Mouse (Mus musculus) kidney, adult 9 months (tissue): Measurements from ENCODE around the gene Hps3.
"Not testable (repeated sequence)": the region's sequence is repeated elsewhere in the genome, so short reads cannot be mapped to it uniquely, and the experiment has no call there.

Experiments used
- DNase-seq: peaks from one replicate; pipeline ENCODE4 v3.0.0; 2022

The Hps3 gene

DNA sequence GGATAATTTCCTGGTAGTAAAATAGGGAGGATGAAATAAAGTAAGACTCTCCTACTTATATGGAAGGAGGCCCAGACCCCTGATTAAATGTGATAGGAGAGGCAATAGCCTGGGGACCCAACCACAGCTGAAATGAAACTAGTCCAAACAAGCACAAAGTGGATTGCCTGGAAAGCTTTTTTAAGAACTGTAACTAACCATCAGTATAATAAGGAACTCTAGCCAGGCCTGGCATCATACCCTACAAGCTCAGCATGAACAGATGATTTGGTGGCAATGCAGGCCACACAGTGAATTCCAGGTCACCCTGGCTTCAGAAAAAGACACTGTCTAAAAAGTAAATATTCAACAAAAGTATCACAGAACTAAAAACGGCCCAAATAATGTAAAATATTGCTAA lies 29.5 kb downstream of the Hps3 start:
- no peak for DNase-seq

DNA sequence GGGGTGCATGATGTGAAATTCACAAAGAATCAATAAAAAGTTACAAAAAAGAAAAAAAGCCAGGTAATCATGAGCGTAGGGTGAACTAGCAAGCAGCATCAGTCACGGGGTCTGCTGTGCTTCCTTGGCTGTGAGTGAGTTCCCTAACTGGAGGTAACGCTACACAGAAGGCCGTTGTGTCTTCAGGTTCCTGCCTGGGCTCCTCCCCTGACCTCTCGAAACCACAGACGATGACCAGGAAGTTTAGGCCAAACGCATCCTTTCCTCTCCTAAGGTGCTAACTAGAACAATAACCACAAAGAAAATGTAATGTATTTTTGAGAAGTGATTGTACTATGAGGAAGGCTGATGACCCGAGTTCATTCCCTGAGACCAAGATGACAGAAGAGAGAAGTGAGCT lies 30.7 kb downstream of the Hps3 start:
- DNase-seq: no peak

DNA sequence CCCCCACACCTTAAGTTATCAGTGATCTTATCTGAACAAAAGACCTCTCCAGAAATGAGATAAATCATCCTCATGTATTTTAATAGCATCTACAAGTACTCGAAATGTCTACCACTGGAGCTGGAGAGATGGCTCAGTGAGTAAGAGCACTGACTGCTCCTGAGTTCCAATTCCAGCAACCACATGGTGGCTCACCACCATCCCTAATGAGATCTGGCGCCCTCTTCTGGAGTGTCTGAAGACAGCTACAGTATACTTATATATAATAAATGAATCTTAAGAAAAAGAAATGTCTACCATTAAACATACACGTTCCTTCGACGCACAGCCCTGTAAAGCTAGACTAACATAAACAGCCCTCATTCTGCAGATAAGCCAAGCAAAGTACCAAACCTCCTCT lies 32.3 kb downstream of the Hps3 start:
- peak; percentile 47 for DNase-seq

DNA sequence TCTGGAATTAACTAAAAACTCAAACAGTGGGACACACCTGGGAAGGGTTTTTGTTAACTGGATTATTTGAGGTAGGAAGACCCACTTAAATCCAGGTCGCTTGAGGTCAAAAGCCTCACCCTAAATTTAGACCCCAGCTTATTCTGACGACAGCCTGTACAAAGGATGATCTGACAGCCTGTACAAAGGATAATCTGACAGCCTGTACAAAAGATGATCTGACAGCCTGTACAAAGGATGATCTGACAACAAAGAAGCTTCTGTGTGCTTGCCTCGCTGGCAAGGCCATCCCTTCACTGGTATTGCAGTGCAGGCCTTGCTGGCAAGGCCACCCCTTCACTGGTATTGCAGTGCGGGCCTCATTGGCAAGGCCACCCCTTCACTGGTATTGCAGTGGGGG lies 34.3 kb downstream of the Hps3 start:
- DNase-seq: no peak

DNA sequence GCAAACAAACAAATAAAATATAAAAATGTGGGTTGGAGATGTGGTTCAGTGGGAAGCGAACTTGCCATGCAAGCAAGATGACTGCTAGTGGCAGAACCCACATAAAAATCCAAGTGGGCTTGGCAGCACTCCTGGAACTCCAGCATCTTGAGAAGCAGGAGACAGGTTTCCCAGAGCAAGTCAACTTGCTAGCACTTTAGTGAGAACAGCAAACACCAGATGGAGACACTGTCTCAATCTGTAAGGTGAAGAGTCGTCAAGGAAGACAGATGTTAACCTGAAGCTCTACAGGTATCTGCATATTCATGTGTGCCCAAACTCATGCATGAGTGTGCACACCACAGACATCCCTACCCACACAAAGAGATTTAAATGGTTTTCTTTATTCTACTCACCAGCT lies 35.6 kb downstream of the Hps3 start:
- no peak for DNase-seq

DNA sequence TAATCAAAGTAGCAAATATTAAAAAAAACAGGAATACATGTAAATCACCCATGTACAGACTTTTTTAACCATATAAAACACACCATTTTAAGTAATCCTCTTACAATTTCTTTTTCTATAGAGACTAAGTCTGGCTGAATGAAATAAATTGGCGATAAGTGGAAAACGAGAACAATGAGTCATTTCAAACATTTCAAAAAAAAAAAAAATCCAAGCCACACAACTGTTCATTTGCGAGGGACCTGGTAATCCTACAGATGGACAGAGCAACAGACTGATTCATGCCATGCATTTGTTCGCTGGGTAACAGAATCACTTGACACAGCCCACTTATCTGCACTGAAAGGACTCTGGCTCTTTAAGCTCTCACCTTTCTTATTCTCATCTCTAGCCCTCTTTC lies 42.7 kb downstream of the Hps3 start:
- no peak for DNase-seq

DNA sequence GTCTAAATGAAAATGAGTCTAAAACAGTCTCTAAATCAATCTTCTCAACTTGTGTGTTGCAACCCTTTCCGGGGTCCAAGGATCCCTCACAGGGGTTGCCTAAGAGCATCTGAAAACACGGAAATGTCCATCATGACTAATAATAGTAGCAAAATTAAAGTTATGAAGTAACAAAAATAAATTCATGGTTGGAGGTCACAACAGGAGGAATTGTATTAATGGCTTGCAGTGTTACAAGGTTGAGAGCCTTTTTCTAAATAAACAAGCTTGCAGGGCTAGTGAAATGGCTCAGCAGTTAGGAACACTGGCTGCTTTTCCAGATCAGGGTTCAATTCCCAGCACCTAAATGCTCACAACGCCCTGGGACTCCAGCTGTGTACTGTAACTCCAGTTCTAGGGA lies 45.1 kb downstream of the Hps3 start:
- DNase-seq: no peak

DNA sequence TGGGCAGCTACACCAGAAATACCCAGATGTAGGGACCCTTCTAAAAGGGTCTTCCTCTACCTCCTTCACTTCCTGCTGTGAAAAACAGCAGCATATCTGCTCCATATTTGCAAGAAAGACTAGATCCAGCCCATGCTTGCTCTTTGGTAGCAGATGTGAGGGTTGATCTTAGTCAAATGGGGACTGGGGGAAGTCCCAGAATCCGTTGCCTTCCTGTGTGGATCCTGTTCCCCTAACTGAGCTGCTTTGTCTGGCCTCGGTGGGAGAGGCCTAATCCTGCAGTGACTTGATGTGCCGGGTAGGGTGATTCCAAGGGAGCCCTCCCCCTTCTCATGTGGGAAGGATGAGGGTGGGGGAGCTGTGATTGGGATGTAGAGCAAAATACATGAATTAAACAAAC lies 49.0 kb downstream of the Hps3 start:
- no peak for DNase-seq

DNA sequence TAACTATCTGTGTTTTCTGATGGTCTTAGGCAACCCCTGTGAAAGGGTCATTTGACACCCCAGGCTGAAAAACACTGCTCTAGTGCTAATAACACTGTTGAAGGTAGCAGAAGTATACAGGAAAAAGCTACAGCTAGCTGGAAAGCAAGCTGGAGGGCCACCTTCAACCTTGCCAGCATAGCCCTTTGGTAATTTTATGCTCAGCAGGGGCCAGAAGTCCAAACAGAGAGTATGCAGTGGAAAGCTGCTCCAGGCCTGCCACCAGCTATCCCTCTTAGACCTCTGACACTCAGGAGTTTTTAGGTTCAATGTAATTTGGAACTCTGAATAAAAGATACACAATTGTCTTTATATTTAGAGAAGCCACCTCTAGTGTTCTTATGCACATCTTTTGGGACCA lies 52.3 kb downstream of the Hps3 start:
- DNase-seq: peak; percentile 53

DNA sequence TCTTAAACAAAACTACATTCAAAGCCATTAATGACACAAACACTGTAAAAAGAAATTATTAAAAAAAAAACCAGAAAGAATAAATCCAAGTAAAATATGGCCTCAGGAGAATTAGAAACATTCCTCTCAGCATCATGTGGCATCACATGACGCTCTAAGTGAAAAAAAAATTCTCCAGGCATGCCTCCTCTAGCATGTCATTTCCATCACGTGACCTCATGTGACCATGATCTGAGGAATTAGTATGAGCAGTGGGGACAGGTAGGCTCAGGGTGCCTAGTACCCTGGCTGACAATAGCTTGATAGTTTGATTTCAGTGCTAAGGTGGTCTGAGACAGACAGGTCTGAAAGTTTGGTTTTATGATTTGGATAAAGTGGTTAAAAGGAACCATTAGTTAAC lies 54.0 kb downstream of the Hps3 start:
- no peak for DNase-seq

DNA sequence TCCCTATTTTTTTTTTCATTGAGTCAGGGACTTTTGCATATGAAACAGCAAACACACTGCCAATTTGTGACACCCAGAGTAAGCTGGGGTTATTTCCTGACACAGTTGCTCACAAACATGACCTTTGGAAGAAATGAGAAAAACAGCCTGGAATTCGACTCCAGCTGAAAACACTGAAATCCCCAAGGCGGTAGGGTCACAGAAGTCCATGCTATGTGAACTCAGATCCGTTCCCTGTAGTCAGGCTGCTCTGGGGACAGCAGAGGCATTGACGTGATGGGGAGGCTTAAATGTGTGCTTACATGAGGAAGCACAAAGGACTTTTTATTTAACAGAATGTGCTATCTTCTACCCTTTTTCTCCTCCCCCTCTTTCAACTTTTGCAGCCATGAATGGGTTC lies 56.6 kb downstream of the Hps3 start:
- peak; percentile 88 for DNase-seq

DNA sequence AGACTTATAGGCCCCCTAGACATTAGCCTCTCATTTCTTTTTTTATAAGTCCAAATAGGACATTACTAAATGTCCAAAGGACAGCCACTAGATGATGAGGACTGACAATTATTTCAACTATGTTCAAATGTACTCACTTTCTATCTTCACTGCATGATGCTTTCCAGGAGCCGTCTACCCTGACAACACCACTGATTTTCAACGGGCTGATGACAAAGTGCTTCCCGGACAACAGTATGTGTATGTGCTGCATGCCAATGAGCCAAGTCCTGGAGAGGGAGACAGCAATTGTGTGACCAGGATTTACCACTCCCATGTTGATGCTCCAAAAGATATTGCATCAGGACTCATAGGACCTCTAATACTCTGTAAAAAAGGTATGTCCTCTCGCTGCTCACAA lies 69.0 kb downstream of the Hps3 start:
- DNase-seq: no peak

DNA sequence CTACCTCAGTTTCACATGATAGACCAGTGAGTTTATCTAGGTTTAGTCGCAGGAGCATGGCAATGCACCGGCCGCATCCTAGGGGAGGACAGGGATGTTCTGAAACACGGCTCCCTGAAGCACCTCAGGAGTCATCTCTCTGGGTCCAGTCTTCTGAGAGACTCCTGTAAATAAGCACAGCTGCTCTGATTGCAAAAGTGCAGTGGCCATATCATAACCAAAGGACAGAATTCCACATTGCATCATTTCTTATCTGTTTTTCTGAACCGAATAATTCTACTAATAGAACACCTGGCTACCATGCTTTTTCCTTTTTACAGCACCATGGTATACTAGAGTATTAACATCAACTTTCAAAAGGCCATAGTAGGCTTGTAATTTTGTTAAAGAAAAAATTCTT lies 69.9 kb downstream of the Hps3 start:
- DNase-seq: no peak

DNA sequence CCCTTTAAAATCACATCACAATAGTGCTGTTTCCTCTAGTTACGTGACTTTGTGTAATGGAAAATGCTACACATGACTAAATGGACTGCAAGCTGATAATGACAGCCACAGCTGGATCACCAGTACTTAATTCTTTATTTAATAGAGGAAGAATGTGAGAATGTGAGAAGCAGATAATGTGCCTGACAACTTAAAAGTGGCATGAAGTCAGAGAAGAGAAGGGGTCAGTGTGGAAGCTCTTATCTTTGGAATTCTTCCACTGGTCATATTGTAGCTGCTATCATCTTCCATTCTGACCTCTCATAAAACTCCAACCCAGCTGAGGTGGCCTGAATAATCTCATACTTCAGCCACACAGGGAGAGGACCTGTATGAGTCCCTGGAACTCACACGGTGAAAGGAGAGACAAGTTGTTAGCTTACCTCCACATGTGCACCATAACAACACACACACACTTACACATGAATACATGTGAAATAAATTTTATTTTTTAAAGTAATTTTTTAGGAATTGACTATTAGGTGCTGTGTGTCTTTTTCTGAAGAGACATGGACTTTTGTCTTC lies 70.4 kb downstream of the Hps3 start:
- no peak for DNase-seq

DNA sequence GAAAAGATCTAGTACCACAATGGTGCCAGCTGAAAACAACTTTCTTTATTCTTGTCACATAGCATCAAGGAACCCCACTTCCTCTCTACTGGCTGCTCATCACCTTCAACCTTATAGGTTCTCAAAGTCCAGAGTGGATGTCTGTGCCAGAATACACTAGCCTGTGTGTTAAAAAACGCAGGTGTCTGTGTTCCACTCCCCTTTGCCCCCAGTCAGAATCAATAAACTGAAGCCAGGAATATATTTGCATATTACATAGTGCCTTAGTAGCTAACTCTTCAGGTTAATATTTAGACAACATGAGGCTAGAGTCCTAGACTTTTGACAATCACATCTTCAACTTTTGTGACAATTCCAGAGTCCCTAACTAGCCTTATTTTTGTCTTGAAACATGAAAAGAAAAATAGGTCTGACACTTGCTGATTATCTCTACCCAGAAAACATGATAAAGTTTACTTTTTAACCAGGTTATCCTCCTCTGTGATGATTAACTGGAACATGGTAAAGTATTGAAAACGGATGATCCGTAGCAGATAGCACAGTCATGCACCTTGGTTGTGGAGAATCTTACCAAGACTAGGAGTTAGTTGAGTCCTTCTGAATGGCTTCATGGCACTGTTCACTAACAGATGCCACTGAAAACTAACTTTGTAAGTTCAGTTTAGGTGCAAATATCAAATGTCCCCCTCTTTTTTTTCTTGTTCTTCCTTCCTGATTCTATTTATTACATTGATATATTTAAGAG lies 72.2 kb downstream of the Hps3 start:
- peak; percentile 47 for DNase-seq

DNA sequence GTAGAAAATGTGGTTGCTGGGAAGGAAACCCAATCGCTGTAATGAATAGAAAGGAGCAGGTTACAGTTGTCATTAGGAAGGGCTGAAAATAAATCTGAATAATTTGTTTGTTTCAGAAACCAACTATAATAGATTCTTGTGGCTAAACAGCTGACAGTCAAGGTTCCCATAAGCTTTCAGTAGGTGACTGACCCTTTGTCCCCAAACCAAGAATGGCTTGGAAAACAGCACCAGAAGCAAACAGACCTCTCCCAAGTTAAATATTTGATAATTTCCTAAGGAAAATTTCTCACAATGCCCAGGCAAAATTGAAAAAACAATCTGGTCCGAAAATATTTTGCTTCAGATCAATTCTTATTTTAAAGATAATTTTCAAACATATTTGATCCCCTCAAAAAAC lies 73.8 kb downstream of the Hps3 start:
- no peak for DNase-seq

DNA sequence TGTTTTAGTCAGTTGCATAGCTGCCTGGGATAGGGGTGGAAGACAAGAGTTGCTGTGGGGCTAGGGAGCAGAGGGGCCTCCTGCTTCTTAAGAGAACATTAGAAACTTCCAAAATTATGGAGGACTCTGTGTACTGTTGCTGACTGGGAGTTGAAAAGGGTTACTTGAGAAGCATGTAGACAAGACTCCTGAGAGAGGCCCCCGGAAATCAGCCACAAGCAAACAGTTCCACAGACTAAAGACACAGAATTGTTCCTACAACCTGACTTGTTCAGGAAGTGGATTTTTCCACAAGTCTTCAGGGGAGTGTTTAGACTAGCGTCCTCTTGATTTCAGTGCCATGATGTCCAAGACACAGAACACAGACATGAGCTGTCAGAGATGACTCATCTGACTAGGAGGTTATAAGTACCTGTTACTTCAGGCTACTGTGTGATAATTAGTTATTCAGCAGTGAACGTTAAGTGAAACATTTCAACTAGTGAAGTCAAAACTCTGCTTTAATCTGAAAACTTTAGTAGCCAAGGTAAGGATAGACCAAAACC lies 74.5 kb downstream of the Hps3 start:
- no peak for DNase-seq

DNA sequence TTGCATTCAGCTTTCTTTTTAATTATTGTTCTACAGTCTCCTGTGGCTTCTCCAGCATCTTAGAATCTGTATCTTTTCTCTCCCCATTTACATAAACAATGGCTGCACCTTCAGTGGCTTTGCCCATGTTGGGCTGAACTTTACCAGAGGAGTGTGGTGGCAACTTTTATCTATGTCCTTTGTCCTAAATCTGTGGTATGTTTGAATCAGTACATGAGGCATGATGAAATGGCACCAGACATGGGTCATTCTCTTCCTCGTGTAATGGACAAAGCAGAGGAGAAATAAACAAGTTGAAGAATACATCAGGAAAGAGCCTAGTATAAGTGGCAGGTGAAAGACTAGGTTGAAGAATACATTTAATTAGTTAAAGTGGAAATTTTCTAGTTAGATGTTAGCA lies 76.1 kb downstream of the Hps3 start:
- no peak for DNase-seq

DNA sequence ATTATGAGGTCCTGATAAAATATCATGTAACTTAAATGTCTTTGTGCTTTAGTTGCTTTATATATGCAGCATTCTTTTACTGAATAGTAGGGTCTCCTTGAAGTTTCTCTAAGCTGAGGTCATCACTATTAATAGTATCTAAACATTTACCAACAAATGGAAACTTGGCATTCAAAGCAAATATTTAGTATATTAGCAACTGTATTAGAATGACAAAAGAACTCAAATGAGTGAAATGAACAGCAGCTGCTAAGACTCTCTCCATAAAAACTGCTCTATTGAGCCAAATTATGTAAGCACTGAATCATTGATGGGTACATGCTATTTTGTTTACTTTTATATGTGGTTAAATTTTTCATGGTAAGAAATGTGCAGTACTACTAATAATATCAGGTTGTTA lies 77.1 kb downstream of the Hps3 start:
- DNase-seq: no peak

DNA sequence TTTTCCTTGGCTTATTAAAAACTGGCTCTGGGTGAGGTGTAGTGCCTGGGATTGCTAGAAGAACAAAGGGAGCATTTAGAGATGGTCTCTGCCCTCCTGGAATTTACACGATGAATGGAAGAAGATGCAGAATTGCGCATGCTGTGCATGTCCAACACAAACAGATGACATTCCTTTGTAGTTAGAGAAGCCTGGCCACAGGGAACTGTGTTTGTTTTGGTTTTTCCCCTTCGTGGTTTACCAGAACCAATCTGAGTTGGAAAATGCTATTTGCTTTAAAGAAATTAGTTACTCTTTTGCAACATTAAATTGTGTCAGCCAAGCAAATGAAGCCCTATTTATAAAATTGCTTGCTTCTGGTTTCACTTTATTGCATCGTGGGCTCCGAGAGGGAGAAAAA lies 78.2 kb downstream of the Hps3 start, which contains the start of gene Cp:
TSS of gene Cp (plus strand) at position 170 of the 400 bp plus-strand sequence.
- DNase-seq: no peak

DNA sequence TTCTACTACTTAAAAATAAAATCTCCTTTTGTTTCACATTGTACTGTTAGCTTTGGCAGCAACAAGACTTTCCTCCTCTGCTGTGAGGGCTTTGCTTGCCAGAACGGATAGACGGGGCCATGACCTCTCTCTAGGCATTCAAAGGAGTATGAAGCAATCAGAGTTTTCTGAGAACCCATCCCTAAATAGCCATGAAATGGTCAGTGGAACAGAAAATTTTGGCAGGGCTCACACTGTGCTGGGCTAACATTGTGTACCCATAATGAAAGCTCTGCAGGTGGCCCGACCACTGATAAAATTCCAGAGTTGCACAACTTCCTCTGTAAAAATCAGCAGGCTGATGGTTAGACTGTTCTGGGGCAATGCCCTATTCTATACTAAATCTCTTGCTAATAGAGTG lies 81.2 kb downstream of the Hps3 start:
- peak; percentile 76 for DNase-seq

DNA sequence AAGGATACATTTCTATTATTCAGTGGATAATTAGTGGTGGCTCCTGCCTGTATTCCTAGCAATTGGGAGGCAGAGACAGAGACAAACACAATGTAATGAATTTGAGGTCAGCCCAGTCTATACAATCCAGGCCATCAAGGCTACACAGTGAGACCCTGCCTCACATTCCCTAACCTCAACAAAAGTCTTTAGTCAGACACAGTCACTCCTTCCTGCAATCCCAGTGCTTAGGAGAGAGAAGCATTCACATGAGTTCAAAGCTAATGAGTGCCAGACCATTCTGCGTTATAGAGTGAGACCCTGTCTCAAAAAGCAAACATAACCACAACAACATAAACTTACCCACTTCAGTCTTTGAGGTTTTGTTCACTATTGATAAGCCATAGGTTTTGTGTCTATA lies 81.7 kb downstream of the Hps3 start:
- no peak for DNase-seq

DNA sequence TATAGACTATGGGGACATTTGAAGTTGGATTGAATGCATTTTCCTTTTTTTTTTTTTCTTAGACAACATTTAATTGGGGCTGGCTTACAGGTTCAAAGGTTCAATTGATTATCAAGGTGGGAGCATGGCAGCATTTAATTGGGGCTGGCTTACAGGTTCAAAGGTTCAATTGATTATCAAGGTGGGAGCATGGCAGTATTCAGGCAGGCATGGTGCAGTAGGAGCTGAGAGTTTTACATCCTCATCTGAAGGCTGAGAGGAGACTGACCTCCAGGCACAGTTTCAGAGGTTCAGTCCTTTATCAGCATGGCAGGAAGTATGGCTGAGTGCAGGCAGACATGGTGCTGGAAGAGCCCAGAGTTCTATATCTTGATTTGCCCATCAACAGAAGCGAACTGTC lies 85.7 kb downstream of the Hps3 start:
- DNase-seq: not testable (repeated sequence)

DNA sequence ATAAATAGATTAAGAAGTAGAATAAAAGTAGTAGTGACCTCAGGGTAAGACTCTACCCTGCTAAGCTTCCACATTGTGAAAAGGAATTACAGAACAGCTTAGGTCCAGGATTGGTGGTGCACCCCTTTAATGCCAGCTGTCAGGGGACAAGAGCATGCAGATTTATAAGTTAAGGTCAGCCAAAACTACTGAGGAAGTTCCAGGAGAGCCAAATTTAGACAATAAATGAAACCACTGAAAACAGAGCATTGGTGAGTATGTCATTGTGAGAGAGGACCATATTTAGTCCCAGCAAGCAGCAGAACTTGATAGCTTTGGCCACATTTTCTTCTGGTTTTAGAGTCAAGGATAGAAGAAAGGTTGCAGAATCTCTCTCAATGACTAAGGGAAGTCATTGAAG lies 86.6 kb downstream of the Hps3 start:
- DNase-seq: no peak
